Mouse (Mus musculus) kidney, adult 2 months (tissue): ENCODE data around the gene Chd3.

Experiments
- CTCF ChIP-seq: fragments of 200-500 bp; conservative IDR thresholded peaks from 2 replicates; pipeline ENCODE4 v1.5.1; 2011; ENCODE audit warnings: low read depth, mild to moderate bottlenecking, control low read depth, low read length, moderate library complexity, mixed read lengths; ENCODE audit not compliant: insufficient read depth, insufficient read length
- POLR2A ChIP-seq: fragments of 200-500 bp; IDR thresholded peaks from one replicate; pipeline ENCODE4 v1.6.1; 2011; ENCODE audit warnings: low read depth, low read length, control low read depth

DNA sequence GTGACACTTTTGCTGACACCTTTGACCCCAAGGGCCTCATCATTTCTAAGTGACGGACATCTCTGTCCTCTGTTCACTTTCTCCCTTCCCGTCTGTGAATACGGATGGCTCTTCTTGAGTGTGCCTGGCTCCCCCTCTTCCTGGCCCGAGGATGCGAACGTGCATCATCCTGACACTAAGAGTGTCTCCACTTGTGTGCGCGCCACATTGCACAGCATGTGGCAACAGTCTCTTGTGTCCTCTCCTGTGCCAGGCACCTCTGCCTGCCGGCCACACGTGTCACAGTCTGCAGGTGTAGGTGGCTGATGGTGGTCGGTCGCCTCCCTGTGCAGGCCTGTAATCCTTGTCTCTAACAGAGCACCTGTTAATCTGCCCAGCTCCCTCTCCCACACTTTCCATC lies 2.4 kb upstream of the Chd3 start:
- no peak for TF ChIP-seq CTCF
- TF ChIP-seq POLR2A, result no peak
